ENCODE assay signal across 26 mouse cellular contexts in genomic region chr12:77976952-77977351, GRCm38 (mm10).
"Had no signal": no experiment of that assay in that cellular context is flagged by ENCODE, and none has a peak within 500 bp of the region (broad histone marks: within the 10 kb centered on the region; RNA-seq: fewer than 3 reads in every experiment).

No protein-coding gene starts in this region.

- ATAC-seq: hindbrain, postnatal 0 days; intestine, embryonic 16.5 days; liver, embryonic 12.5 days had no signal

- H3K4me2 ChIP-seq: heart, embryonic 11.5 days; heart, embryonic 13.5 days; heart, embryonic 15.5 days; hindbrain, embryonic 13.5 days; hindbrain, embryonic 15.5 days; kidney, embryonic 15.5 days; limb, embryonic 13.5 days; limb, embryonic 15.5 days; liver, embryonic 12.5 days had no signal

- H3K9me3 ChIP-seq: heart, embryonic 13.5 days; heart, embryonic 15.5 days; hindbrain, embryonic 13.5 days; hindbrain, embryonic 15.5 days; kidney, embryonic 15.5 days; limb, embryonic 13.5 days; limb, embryonic 15.5 days; liver, embryonic 12.5 days had no signal

- H3K36me3 ChIP-seq: heart, embryonic 13.5 days; heart, embryonic 15.5 days; hindbrain, embryonic 13.5 days; hindbrain, embryonic 15.5 days; kidney, embryonic 15.5 days; limb, embryonic 13.5 days; limb, embryonic 15.5 days; liver, embryonic 12.5 days had no signal

- H3K4me1 ChIP-seq: hindbrain, embryonic 13.5 days; hindbrain, embryonic 15.5 days; kidney, embryonic 15.5 days; limb, embryonic 13.5 days; limb, embryonic 15.5 days; liver, embryonic 12.5 days had no signal

- H3K27ac ChIP-seq: heart, adult 2 months; heart, embryonic 13.5 days; heart, embryonic 15.5 days; hindbrain, embryonic 13.5 days; hindbrain, embryonic 15.5 days; hindbrain, postnatal 0 days; kidney, embryonic 15.5 days; kidney, postnatal 0 days; limb, embryonic 13.5 days; limb, embryonic 15.5 days; liver, embryonic 12.5 days; liver, embryonic 14.5 days had no signal

- H3K4me3 ChIP-seq: heart, adult 2 months; heart, embryonic 13.5 days; heart, embryonic 15.5 days; hindbrain, embryonic 13.5 days; hindbrain, embryonic 15.5 days; kidney, embryonic 15.5 days; limb, embryonic 13.5 days; limb, embryonic 15.5 days; liver, embryonic 12.5 days had no signal

- H3K27me3 ChIP-seq: heart, embryonic 13.5 days; heart, embryonic 15.5 days; hindbrain, embryonic 13.5 days; hindbrain, embryonic 15.5 days; kidney, embryonic 15.5 days; limb, embryonic 13.5 days; limb, embryonic 15.5 days; liver, embryonic 12.5 days had no signal

- DNase-seq: gastrocnemius, postnatal 14 days; gastrocnemius, postnatal 36 days; heart, adult 11 months; heart, adult 2 months; heart, postnatal 14 days; heart, postnatal 36 days; kidney, adult 11 months; kidney, adult 2 months; kidney, adult 9 months; kidney, postnatal 14 days; kidney, postnatal 36 days; layer of hippocampus, postnatal 36 days; left cerebral cortex, postnatal 4 days had no signal

- H3K9ac ChIP-seq: heart, embryonic 13.5 days; heart, embryonic 15.5 days; hindbrain, embryonic 13.5 days; hindbrain, embryonic 15.5 days; kidney, embryonic 15.5 days; limb, embryonic 13.5 days; limb, embryonic 15.5 days; liver, embryonic 12.5 days; liver, embryonic 14.5 days had no signal
